Comparison of ENCODE assay signal across 1 mouse cellular context in genomic region chr15:103013238-103013984, GRCm38 (mm10).
A peak's percentile ranks its signal among the peaks of the same experiment; 100 is the strongest.
TF ChIP-seq lines count a peak whose summit lies in the region.

No protein-coding gene starts in this region.

TF ChIP-seq in MEL, 35 proteins besides CTCF, POLR2A, EP300 and RAD21 (continued from another document):
- no peak for TF ChIP-seq NRF1 (IDR thresholded peaks at IDR 0.05; ENCODE audit: insufficient read depth, low read depth, low read length, poor library complexity, severe bottlenecking)
- TF ChIP-seq ZNF384 (IDR thresholded peaks at IDR 0.05; ENCODE audit: low read depth, low read length), result peak; percentile 92
- peak; percentile 34; the same call in 1 of the 2 replicates for TF ChIP-seq SIN3A (IDR thresholded peaks at IDR 0.05; ENCODE audit: low read length)
- TF ChIP-seq USF2 (IDR thresholded peaks at IDR 0.05; ENCODE audit: borderline replicate concordance in 1 of 2, insufficient read depth in 1 of 2, low read depth in 1 of 2, low read length in 2 of 2), result 0 out of 4 replicates have a peak, but pooled peaks of 1 of the 2 experiments have one; percentile 23
- no peak for TF ChIP-seq ELF1 (IDR thresholded peaks at IDR 0.05; ENCODE audit: low read depth, low read length)
- TF ChIP-seq SMC3 (IDR thresholded peaks at IDR 0.05; ENCODE audit: low read depth, low read length), result peak; percentile 96
- TF ChIP-seq USF1 (IDR thresholded peaks at IDR 0.05; ENCODE audit: low read depth, low read length), result peak; percentile 72
TF ChIP-seq in MEL: peak in this region for 6.
